Mouse (Mus musculus): Measurements from ENCODE around the gene Agpat3.
"Not testable (repeated sequence)": the region's sequence is repeated elsewhere in the genome, so short reads cannot be mapped to it uniquely, and the experiment has no call there.

DNA sequence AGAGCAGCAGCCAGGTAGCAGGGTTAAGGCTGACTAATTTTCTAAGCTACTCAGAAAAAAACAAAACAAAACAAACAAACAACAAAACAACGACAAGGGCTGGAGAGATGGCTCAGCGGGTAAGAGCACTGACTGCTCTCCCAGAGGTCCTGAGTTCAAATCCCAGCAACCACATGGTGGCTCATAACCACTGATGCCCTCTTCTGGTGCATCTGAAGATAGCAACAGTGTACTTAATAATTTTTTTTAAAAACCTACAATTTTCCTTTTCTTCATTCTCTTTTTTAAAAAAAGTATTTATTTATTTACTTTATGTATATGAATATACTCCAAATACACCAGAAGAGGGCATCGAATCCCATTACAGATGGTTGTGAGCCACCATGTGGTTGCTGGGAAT lies 6.7 kb upstream of the Agpat3 start:
- TF ChIP-seq ZNF384 (IDR thresholded peaks at IDR 0.05; ENCODE audit: low read depth, low read length); CHD2 (IDR thresholded peaks at IDR 0.05; ENCODE audit: low read depth, low read length); HCFC1 (IDR thresholded peaks at IDR 0.05; ENCODE audit: borderline replicate concordance, insufficient read depth, low read length): not testable (repeated sequence)
